Mouse (Mus musculus) stomach, embryonic 16.5 days (tissue): ENCODE measurements at regions not wholly inside any gene's neighbourhood (a gene's known extent, or its start where the extent isn't known, plus 50 kb on each side); places are given as distances from the start of the nearest gene placed in this dataset.

Experiments used
- ATAC-seq: fragments of 200-750 bp; cut with Nextera tagmentation; 2 replicates; pipeline ENCODE4 v1.8.0; 2017; ENCODE audit warnings: moderate number of reproducible peaks, moderate TSS enrichment; ENCODE audit not compliant: insufficient read depth, low FRiP score
- H3K27ac ChIP-seq: fragments of 300-500 bp; sonication (generic); 2 replicates; pipeline ENCODE4 v1.5.1; 2014; ENCODE audit warnings: low read length
- H3K27me3 ChIP-seq: fragments of 300-500 bp; sonication (generic); 2 replicates; pipeline ENCODE4 v1.6.1; 2014; ENCODE audit warnings: low read length, control low read depth, mixed read lengths; ENCODE audit not compliant: control insufficient read depth, insufficient read depth
- H3K36me3 ChIP-seq: fragments of 300-500 bp; sonication (generic); 2 replicates; pipeline ENCODE4 v1.6.1; 2014; ENCODE audit warnings: low read length; ENCODE audit not compliant: control insufficient read depth, insufficient read depth
- H3K4me1 ChIP-seq: fragments of 300-500 bp; sonication (generic); 2 replicates; pipeline ENCODE4 v1.6.1; 2014; ENCODE audit warnings: low read length, control low read depth, mixed read lengths; ENCODE audit not compliant: control insufficient read depth, insufficient read depth
- H3K4me2 ChIP-seq: fragments of 300-500 bp; sonication (generic); 2 replicates; pipeline ENCODE4 v1.6.1; 2014; ENCODE audit warnings: low read depth, low read length, mixed read lengths
- H3K4me3 ChIP-seq: fragments of 300-500 bp; sonication (generic); replicated peaks from 2 replicates; pipeline ENCODE4 v1.5.1; 2014; ENCODE audit warnings: mild to moderate bottlenecking, low read length
- H3K9ac ChIP-seq: fragments of 300-500 bp; sonication (generic); 2 replicates; pipeline ENCODE4 v1.6.1; 2014; ENCODE audit warnings: low read length
- H3K9me3 ChIP-seq: fragments of 300-500 bp; sonication (generic); replicated peaks from 2 replicates; pipeline ENCODE4 v1.6.1; 2016; ENCODE audit warnings: low read length, control low read depth; ENCODE audit not compliant: control insufficient read depth
- WGBS: fragments of 180-500 bp; shearing (Covaris S2); extraction: QIAGEN DNeasy Blood & Tissue Kit; methylation state at CpG from one replicate; pipeline ENCODE4 v1.1.7; 2014; 5-methylcytosine and 5-hydroxymethylcytosine counted together

DNA sequence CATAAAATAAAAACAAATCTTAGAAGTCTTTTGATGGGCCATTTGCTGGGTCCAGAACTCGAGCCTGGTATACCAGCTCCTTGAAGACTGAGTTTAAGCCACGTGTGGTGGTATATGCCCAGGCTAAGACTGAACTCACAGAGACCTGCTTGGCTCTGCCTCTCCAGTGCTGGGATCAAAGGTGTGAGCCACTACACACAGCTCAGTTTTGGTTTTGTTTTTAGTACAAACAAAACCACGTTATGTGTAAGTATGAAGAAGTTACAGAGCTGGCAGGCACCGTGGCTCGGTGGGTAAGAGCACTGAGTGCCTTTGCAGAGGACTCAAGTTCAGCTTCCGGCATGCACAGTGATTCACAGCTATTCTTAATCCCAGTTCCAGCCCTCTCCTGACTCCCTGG lies 75.6 kb downstream of the Wdr5 start:
- ATAC-seq = no peak
- H3K9me3 ChIP-seq = no peaks in the 10 kb centered on the region
- no peak overlapping the region for H3K4me2 ChIP-seq
- H3K4me1 ChIP-seq = peaks cover 6% of the 10 kb centered on the region; the same call in 1 of the 2 replicates
- WGBS = 58% methylated on average over 6 of the region's 6 CpGs
- no peak overlapping the region for H3K4me3 ChIP-seq
- no peaks in the 10 kb centered on the region for H3K36me3 ChIP-seq
- no peaks in the 10 kb centered on the region for H3K27me3 ChIP-seq
- no peak overlapping the region for H3K27ac ChIP-seq
- H3K9ac ChIP-seq = no peak overlapping the region

DNA sequence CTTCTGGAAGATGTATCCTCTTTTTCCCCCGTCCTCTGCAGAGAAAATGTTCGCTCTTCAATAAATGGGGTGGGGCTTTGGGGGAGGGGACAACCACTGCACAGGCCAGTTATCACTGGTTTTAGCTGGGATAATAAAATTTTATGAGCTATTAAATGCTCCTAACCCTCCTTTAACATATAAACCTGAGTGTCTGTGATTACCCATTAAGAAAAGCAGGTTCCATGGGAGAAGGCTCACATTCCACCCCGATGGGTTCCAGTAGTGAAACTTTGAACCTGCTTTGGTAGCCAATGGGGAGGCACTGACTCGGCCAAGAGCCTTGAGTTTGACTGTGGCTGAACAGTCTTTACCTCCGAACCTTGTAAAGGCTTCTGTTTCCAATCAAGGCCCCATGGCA lies 76.7 kb downstream of the Wdr5 start:
- H3K36me3 ChIP-seq = no peaks in the 10 kb centered on the region
- no peak overlapping the region for H3K9ac ChIP-seq
- no peak overlapping the region for H3K4me3 ChIP-seq
- H3K4me1 ChIP-seq = peaks cover 6% of the 10 kb centered on the region; the same call in 1 of the 2 replicates
- H3K27ac ChIP-seq = no peak overlapping the region
- H3K9me3 ChIP-seq = no peaks in the 10 kb centered on the region
- 84% methylated on average over 5 of the region's 5 CpGs for WGBS
- no peak for ATAC-seq
- no peak overlapping the region for H3K4me2 ChIP-seq
- H3K27me3 ChIP-seq = no peaks in the 10 kb centered on the region

DNA sequence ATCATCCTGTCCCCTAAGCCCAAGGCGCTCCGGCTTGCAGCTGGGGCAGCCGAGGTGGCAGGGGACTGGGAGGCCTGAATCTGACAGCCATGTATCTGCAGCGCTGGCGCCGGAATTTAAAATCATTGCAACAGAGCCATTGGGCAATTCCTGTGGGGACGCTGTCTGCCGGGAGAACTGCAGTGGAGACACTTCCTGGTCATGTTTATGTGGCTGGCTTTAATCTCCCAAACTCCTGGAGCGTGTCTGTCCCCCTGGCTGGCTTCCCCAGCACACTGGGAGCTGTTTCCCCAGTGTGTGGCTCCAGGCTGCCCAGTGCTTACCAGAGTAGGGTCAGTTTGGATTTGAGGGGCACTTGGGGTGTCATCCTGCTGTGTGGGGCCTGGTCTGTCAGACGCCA lies 78.4 kb downstream of the Wdr5 start:
- WGBS = 38% methylated on average over 10 of the region's 10 CpGs
- no peaks in the 10 kb centered on the region for H3K27me3 ChIP-seq
- peaks cover 6% of the 10 kb centered on the region; the same call in 1 of the 2 replicates for H3K4me1 ChIP-seq
- H3K4me3 ChIP-seq = no peak overlapping the region
- H3K4me2 ChIP-seq = no peak overlapping the region
- no peaks in the 10 kb centered on the region for H3K9me3 ChIP-seq
- 0 out of 2 replicates have a peak, but pooled peaks have one; percentile 3 for ATAC-seq
- peak overlapping the region; percentile 43; the same call in 1 of the 2 replicates for H3K9ac ChIP-seq
- H3K27ac ChIP-seq = peak overlapping the region; percentile 46; the same call in 1 of the 2 replicates
- no peaks in the 10 kb centered on the region for H3K36me3 ChIP-seq

DNA sequence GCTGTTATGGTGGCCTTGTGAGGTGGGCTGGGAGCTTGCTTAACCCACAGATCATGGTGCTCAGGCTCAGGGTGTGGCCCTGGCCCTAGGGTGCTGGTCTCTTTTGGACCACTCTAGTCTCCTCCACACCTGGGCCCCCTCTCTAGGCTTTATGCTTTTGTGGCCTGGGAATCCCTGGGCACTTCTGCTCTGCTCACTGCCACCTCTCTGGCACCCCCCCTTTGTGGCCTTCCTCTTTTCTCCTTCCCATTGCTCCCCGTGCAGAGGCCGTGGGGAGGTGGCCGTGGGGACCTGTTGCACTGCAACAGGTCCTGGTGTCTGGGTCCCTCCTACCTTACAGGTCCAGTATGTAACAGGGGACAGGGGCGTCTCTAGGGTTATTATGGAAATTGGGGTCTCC lies 80.3 kb downstream of the Wdr5 start:
- H3K9ac ChIP-seq = no peak overlapping the region
- no peak overlapping the region for H3K27ac ChIP-seq
- H3K9me3 ChIP-seq = no peaks in the 10 kb centered on the region
- no peaks in the 10 kb centered on the region for H3K27me3 ChIP-seq
- no peak overlapping the region for H3K4me2 ChIP-seq
- no peak for ATAC-seq
- no peak overlapping the region for H3K4me3 ChIP-seq
- WGBS = 82% methylated on average over 4 of the region's 4 CpGs
- H3K4me1 ChIP-seq = peaks cover 6% of the 10 kb centered on the region; the same call in 1 of the 2 replicates
- no peaks in the 10 kb centered on the region for H3K36me3 ChIP-seq

DNA sequence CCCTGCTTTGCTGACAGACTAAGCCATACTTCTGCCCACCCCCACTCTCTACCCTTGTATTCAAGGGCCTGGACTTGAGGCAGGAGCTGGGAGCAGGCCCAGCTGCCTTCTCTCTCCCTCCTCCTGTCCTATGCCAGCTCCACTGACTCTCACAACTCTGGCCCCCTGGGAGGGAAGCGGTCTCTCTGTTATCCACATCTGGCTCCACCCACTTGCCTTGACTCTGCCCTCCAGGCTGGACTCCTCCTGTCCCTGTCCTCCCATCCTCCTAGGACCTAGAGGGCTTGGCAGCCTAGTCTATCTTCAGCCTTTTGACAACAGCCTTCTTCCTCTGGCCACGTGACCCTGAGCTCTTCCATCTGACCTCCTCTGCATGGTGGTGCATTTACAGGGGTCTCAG lies 80.0 kb upstream of the Rxra start:
- no peak for ATAC-seq
- Histone ChIP-seq H3K27me3 (no peaks in the 10 kb centered on the region), H3K27ac (no peak overlapping the region)

DNA sequence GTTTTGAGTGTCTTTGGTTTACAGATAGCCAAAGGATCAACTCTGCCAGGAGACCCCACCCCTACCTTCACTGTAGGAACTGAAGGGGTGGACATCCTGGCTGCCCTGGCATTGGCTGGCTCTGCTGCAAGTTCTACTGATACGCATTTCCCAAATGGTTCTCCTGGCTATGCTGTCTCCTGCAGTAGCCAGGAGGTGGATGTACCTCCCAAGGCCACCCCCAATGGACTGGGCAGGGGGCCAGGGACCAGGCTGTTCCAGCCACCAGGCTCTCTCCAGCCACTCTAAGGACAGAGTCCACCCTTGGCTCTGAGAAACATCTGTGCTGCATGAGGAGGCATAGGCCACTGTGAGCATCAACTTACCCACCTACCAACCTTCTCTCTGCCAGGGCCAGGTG lies 79.3 kb upstream of the Rxra start:
- Histone ChIP-seq H3K9me3 (no peaks in the 10 kb centered on the region), H3K4me2 (no peak overlapping the region), H3K27me3 (no peaks in the 10 kb centered on the region), H3K27ac (no peak overlapping the region), H3K36me3 (no peaks in the 10 kb centered on the region), H3K4me1 (peaks cover 6% of the 10 kb centered on the region; the same call in 1 of the 2 replicates), H3K4me3 (no peak overlapping the region), H3K9ac (no peak overlapping the region)
- WGBS = 89% methylated on average over 1 of the region's 1 CpGs
- ATAC-seq = no peak

More for the DNA sequence above, 80.0 kb upstream of the Rxra start:
- no peak overlapping the region for H3K9ac ChIP-seq
- H3K9me3 ChIP-seq = no peaks in the 10 kb centered on the region
- WGBS = 39% methylated on average over 2 of the region's 2 CpGs
- H3K36me3 ChIP-seq = no peaks in the 10 kb centered on the region
- no peak overlapping the region for H3K4me2 ChIP-seq
- no peak overlapping the region for H3K4me3 ChIP-seq
- H3K4me1 ChIP-seq = peaks cover 6% of the 10 kb centered on the region; the same call in 1 of the 2 replicates

DNA sequence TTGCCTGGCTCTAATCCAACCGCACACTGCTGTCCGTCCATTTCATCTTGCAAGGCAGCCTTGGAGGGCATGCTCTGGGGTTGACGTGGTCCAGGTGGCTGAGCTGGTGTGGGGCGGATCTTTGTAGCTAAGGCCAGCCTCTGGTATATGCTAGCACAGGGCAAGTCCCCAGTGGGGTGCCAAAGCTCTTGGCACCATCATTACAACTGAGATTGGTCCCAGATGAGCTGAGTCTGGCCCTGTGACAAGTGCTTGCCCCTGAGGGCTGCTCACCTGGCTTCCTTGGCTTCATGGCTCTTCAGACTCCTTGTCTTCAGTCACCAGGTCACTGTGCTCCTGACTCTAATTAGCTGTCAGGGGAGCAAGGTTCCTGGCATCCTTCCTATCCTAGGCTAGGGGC lies 78.3 kb upstream of the Rxra start:
- peaks cover 4% of the 10 kb centered on the region; the same call in 1 of the 2 replicates for H3K4me1 ChIP-seq
- H3K36me3 ChIP-seq = no peaks in the 10 kb centered on the region
- no peak overlapping the region for H3K27ac ChIP-seq
- WGBS = 88% methylated on average over 4 of the region's 4 CpGs
- no peak overlapping the region for H3K9ac ChIP-seq
- H3K27me3 ChIP-seq = no peaks in the 10 kb centered on the region
- ATAC-seq = no peak
- H3K9me3 ChIP-seq = no peaks in the 10 kb centered on the region
- H3K4me3 ChIP-seq = no peak overlapping the region
- H3K4me2 ChIP-seq = no peak overlapping the region

DNA sequence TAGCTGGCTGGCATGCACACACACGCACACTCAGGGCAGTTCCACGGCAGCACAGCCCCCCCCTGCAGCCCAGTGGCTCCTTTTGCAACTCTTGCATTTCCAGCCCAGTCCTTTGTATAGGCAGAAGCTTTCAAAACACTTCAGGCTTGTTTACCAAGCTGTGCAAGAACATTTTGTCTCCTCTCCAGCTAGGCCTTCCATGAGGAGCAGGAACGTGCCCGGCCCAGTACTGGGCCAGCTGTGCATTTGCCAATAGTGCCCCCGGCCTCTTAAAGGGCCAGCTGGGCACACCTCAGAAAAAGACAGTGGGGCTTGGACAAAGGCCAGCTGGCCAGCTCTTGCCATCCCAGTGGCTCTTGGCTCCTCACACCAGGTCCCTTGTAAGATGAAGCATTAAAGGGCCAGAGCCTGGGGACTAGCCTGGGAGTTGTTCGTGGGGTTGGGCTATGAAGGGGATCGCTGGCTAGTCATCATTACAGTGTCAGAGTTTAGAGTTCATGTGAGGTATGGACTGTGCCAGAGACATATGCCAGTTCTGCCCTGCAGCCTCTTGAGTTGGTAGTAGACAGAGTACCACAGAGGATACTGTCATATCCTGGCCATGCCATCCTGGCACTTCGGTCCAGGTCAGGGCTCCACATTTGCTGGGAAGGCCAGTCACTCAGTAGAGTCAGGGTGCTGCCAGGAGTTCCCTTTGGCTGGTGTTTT lies 77.0 kb upstream of the Rxra start:
- Histone ChIP-seq H3K36me3 (no peaks in the 10 kb centered on the region), H3K4me1 (no peaks in the 10 kb centered on the region), H3K4me3 (no peak overlapping the region), H3K9ac (0 out of 2 replicates have a peak overlapping the region, but pooled peaks have one; percentile 0), H3K27ac (no peak overlapping the region), H3K9me3 (no peaks in the 10 kb centered on the region), H3K27me3 (no peaks in the 10 kb centered on the region), H3K4me2 (no peak overlapping the region)
- 69% methylated on average over 8 of the region's 8 CpGs for WGBS
- ATAC-seq = no peak

DNA sequence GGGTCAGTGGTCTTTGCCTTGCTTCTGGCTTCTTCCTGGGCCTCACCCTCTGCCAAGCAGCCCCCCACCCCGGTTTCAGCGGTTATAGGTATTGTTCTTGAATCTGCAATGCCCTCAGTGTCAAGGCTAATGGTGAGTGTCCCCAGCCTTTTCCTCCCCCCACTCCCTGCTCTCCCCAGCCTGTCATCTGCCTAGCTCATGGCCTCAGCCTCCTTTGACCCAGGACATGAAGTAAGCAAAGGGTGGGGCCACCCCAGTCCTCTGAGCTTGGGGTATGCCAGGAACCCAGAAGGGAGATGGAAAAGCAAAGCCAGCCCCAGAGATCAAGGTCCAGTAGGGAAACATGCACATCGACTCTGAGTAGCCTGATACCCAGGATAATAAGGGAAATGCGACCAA lies 76.5 kb upstream of the Rxra start:
- no peaks in the 10 kb centered on the region for H3K4me1 ChIP-seq
- no peak overlapping the region for H3K4me3 ChIP-seq
- H3K27ac ChIP-seq = no peak overlapping the region
- no peaks in the 10 kb centered on the region for H3K36me3 ChIP-seq
- H3K9me3 ChIP-seq = no peaks in the 10 kb centered on the region
- WGBS = 72% methylated on average over 4 of the region's 4 CpGs
- H3K9ac ChIP-seq = no peak overlapping the region
- no peak overlapping the region for H3K4me2 ChIP-seq
- H3K27me3 ChIP-seq = no peaks in the 10 kb centered on the region
- ATAC-seq = no peak
